Mouse (Mus musculus): ENCODE measurements around the gene Mrpl42. TPM values are rescaled to one million over a fixed set of nuclear protein-coding genes. Genes with fewer than 3 reads are reported as not detected.

The Mrpl42 gene
- total and polyA plus RNA-seq, 2 experiments from 2014 or later: 125 to 250 TPM

GRCm38 (mm10) chr10:95525871-95526270, 24.1 kb upstream of the Mrpl42 start:
- Histone ChIP-seq H3K4me2 (ENCODE audit: low read depth, low read length, poor library complexity, severe bottlenecking) (no peak overlapping the region), H3K27ac (ENCODE audit: low read depth, low read length) (no peak overlapping the region), H3K27me3 (ENCODE audit: insufficient read depth, low read length) (no peaks in the 10 kb centered on the region), H3K4me3 (ENCODE audit: low read depth, low read length) (no peak overlapping the region), H3K9ac (replicated peaks; ENCODE audit: low read length, poor library complexity, severe bottlenecking) (no peak overlapping the region), H3K9me3 (ENCODE audit: low read length) (no peaks in the 10 kb centered on the region), H3K4me1 (ENCODE audit: insufficient read depth, low read length) (no peaks in the 10 kb centered on the region), H3K36me3 (ENCODE audit: insufficient read depth, low read length) (no peaks in the 10 kb centered on the region)
- no peak for DNase-seq (ENCODE audit: low spot score)
- TF ChIP-seq CTCF (IDR thresholded peaks at IDR 0.05): no peak
- no peak for ATAC-seq (ENCODE audit: low FRiP score)
- WGBS: 98% methylated on average over 5 of the region's 5 CpGs

- H3K9me3 ChIP-seq (ENCODE audit: low read length): no peaks in the 10 kb centered on the region
- no peak for ATAC-seq (ENCODE audit: low FRiP score)
- H3K27ac ChIP-seq (ENCODE audit: low read depth, low read length): no peak overlapping the region
- no peaks in the 10 kb centered on the region for H3K36me3 ChIP-seq (ENCODE audit: insufficient read depth, low read length)
- no peak overlapping the region for H3K4me3 ChIP-seq (ENCODE audit: low read depth, low read length)
- no peak for DNase-seq (ENCODE audit: low spot score)
- 86% methylated on average over 6 of the region's 6 CpGs for WGBS
- H3K27me3 ChIP-seq (ENCODE audit: insufficient read depth, low read length): no peaks in the 10 kb centered on the region
- TF ChIP-seq CTCF (IDR thresholded peaks at IDR 0.05): no peak
- H3K4me1 ChIP-seq (ENCODE audit: insufficient read depth, low read length): no peaks in the 10 kb centered on the region
- no peak overlapping the region for H3K4me2 ChIP-seq (ENCODE audit: low read depth, low read length, poor library complexity, severe bottlenecking)
- H3K9ac ChIP-seq (replicated peaks; ENCODE audit: low read length, poor library complexity, severe bottlenecking): no peak overlapping the region
These were observed 23.4 kb upstream of the Mrpl42 start for GRCm38 (mm10) chr10:95525037-95525675.

- Histone ChIP-seq H3K4me3 (ENCODE audit: low read depth, low read length) (no peak overlapping the region), H3K36me3 (ENCODE audit: insufficient read depth, low read length) (no peaks in the 10 kb centered on the region), H3K27me3 (ENCODE audit: insufficient read depth, low read length) (no peaks in the 10 kb centered on the region), H3K4me1 (ENCODE audit: insufficient read depth, low read length) (0 out of 2 replicates have a peak, but pooled peaks cover 2% of the 10 kb centered on the region), H3K9ac (replicated peaks; ENCODE audit: low read length, poor library complexity, severe bottlenecking) (no peak overlapping the region), H3K4me2 (ENCODE audit: low read depth, low read length, poor library complexity, severe bottlenecking) (no peak overlapping the region), H3K27ac (ENCODE audit: low read depth, low read length) (no peak overlapping the region), H3K9me3 (ENCODE audit: low read length) (no peaks in the 10 kb centered on the region)
- TF ChIP-seq CTCF (IDR thresholded peaks at IDR 0.05): no peak
- ATAC-seq (ENCODE audit: low FRiP score) (no peak), DNase-seq (ENCODE audit: low spot score) (no peak)
- 95% methylated on average over 6 of the region's 6 CpGs for WGBS
These were observed 15.9 kb upstream of the Mrpl42 start for GRCm38 (mm10) chr10:95517656-95518055.

GRCm38 (mm10) chr10:95515293-95515931, 13.7 kb upstream of the Mrpl42 start:
- DNase-seq (ENCODE audit: low spot score): peak; percentile 15
- WGBS: under 1% methylated on average over 54 of the region's 80 CpGs
- Histone ChIP-seq H3K4me3 (ENCODE audit: low read depth, low read length) (peak overlapping the region; percentile 88), H3K36me3 (ENCODE audit: insufficient read depth, low read length) (no peaks in the 10 kb centered on the region), H3K27ac (ENCODE audit: low read depth, low read length) (peak overlapping the region; percentile 95), H3K9me3 (ENCODE audit: low read length) (no peaks in the 10 kb centered on the region), H3K4me1 (ENCODE audit: insufficient read depth, low read length) (0 out of 2 replicates have a peak, but pooled peaks cover 2% of the 10 kb centered on the region), H3K27me3 (ENCODE audit: insufficient read depth, low read length) (no peaks in the 10 kb centered on the region), H3K9ac (replicated peaks; ENCODE audit: low read length, poor library complexity, severe bottlenecking) (peak overlapping the region; percentile 93), H3K4me2 (ENCODE audit: low read depth, low read length, poor library complexity, severe bottlenecking) (peak overlapping the region; percentile 61)
- ATAC-seq (ENCODE audit: low FRiP score): peak; percentile 67; the same call in 1 of the 2 replicates
- no peak for TF ChIP-seq CTCF (IDR thresholded peaks at IDR 0.05)

- Histone ChIP-seq H3K36me3 (ENCODE audit: insufficient read depth, low read length) (no peaks in the 10 kb centered on the region), H3K9me3 (ENCODE audit: low read length) (no peaks in the 10 kb centered on the region), H3K4me2 (ENCODE audit: low read depth, low read length, poor library complexity, severe bottlenecking) (peak within 1 kb of the TSS; percentile 61), H3K27me3 (ENCODE audit: insufficient read depth, low read length) (no peaks in the 10 kb centered on the region), H3K4me1 (ENCODE audit: insufficient read depth, low read length) (0 out of 2 replicates have a peak, but pooled peaks cover 2% of the 10 kb centered on the region), H3K9ac (replicated peaks; ENCODE audit: low read length, poor library complexity, severe bottlenecking) (peak within 1 kb of the TSS; percentile 93), H3K4me3 (ENCODE audit: low read depth, low read length) (peak within 1 kb of the TSS; percentile 88), H3K27ac (ENCODE audit: low read depth, low read length) (peak within 1 kb of the TSS; percentile 95)
- WGBS: under 1% methylated on average over 75 of the region's 81 CpGs
- DNase-seq (ENCODE audit: low spot score): peak; percentile 99
- no peak; the same call in 1 of the 2 replicates for TF ChIP-seq CTCF (IDR thresholded peaks at IDR 0.05)
- peak; percentile 96 for ATAC-seq (ENCODE audit: low FRiP score)
These were observed 13.0 kb upstream of the Mrpl42 start, which contains the start of gene Ube2n for GRCm38 (mm10) chr10:95514656-95515292. TSS of gene Ube2n (plus strand) at chr10:95515145.

Measured in midbrain, postnatal 0 days (tissue).